Mouse (Mus musculus): ENCODE results near the gene Ptges3l. TPM values are rescaled to one million over a fixed set of nuclear protein-coding genes. Genes with fewer than 3 reads are reported as not detected.
"Not testable (repeated sequence)": the region's sequence is repeated elsewhere in the genome, so short reads cannot be mapped to it uniquely, and the experiment has no call there.

Ptges3l gene
- polyA plus RNA-seq, 1 experiment from 2014 or later, result 0.65 TPM

DNA sequence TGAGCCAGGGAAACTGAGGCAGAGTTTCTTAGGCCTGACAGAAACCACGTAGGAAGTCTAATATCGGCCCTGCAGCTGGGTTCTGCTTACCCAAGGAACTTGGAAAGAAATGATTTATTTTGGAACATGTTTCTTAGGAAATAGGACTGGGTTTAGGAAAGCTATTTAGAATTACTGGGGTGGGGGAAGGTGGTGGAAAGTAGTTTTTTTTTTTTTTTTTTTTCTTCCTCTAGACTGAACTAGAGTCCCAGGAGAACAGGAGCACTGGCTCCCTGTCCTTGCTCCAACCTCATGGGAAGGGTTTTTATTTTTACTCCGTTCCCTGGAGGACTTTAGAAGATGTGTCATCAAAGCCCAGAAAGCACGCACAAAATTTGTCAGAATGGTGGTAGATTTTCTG lies 44.0 kb upstream of the Ptges3l start:
- H3K27me3 ChIP-seq (ENCODE audit: insufficient read depth, low read length), result peaks cover 13% of the 10 kb centered on the region; the same call in 1 of the 2 replicates
- peaks cover 21% of the 10 kb centered on the region for H3K4me1 ChIP-seq (ENCODE audit: insufficient read depth)
- H3K4me2 ChIP-seq (ENCODE audit: low read depth, low read length), result peak overlapping the region; percentile 94; the same call in 1 of the 2 replicates
- no peaks in the 10 kb centered on the region for H3K36me3 ChIP-seq (replicated peaks; ENCODE audit: insufficient read depth, low read length)
- ATAC-seq, result no peak
- no peak for DNase-seq
- H3K9me3 ChIP-seq (ENCODE audit: low read length), result no peaks in the 10 kb centered on the region
- H3K27ac ChIP-seq (ENCODE audit: low read depth), result no peak overlapping the region
- no peak overlapping the region for H3K9ac ChIP-seq (replicated peaks)
- no peak overlapping the region for H3K4me3 ChIP-seq (ENCODE audit: low read depth, low read length)
- no peak for TF ChIP-seq CTCF (IDR thresholded peaks at IDR 0.05; ENCODE audit: low read depth)
- no peak for TF ChIP-seq EP300 (IDR thresholded peaks at IDR 0.05; ENCODE audit: low read depth)
- 66% methylated on average over 4 of the region's 4 CpGs for WGBS (ENCODE audit: insufficient replicate concordance)

- DNase-seq, result no peak
- H3K4me3 ChIP-seq (ENCODE audit: low read depth, low read length), result peak overlapping the region; percentile 64
- H3K9ac ChIP-seq (replicated peaks), result peak overlapping the region; percentile 64
- peak overlapping the region; percentile 94 for H3K4me2 ChIP-seq (ENCODE audit: low read depth, low read length)
- H3K27me3 ChIP-seq (ENCODE audit: insufficient read depth, low read length), result peaks cover 13% of the 10 kb centered on the region; the same call in 1 of the 2 replicates
- ATAC-seq, result no peak
- peaks cover 21% of the 10 kb centered on the region for H3K4me1 ChIP-seq (ENCODE audit: insufficient read depth)
- H3K9me3 ChIP-seq (ENCODE audit: low read length), result no peaks in the 10 kb centered on the region
- TF ChIP-seq CTCF (IDR thresholded peaks at IDR 0.05; ENCODE audit: low read depth), result no peak
- TF ChIP-seq EP300 (IDR thresholded peaks at IDR 0.05; ENCODE audit: low read depth), result no peak
- no peak overlapping the region for H3K27ac ChIP-seq (ENCODE audit: low read depth)
- 11% methylated on average over 13 of the region's 13 CpGs for WGBS (ENCODE audit: insufficient replicate concordance)
- no peaks in the 10 kb centered on the region for H3K36me3 ChIP-seq (replicated peaks; ENCODE audit: insufficient read depth, low read length)
Observed at GRCm38 (mm10) chr11:101468731-101469130, 43.6 kb upstream of the Ptges3l start.

DNA sequence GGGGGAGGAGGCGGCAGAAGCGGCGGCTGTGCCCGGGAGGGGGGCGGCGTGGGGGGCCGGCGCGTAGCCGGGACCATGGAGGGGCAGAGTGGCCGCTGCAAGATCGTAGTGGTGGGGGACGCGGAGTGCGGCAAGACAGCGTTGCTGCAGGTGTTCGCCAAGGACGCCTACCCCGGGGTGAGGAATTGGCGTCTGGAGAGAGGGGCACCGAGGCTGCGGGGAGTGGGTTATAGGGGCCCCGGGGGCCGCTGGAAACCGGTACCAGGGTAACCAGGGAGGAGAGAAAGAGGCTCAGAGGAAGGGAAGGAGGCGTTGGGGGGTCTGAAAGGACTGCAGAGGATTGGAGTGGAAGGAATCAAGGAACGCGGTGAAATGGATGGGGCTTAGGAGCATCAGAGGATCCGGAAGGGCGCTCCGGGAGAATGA lies 43.1 kb upstream of the Ptges3l start:
- peak overlapping the region; percentile 64 for H3K9ac ChIP-seq (replicated peaks)
- peaks cover 24% of the 10 kb centered on the region for H3K4me1 ChIP-seq (ENCODE audit: insufficient read depth)
- 1% methylated on average over 29 of the region's 31 CpGs for WGBS (ENCODE audit: insufficient replicate concordance)
- DNase-seq (no peak), ATAC-seq (no peak)
- no peaks in the 10 kb centered on the region for H3K9me3 ChIP-seq (ENCODE audit: low read length)
- no peak for TF ChIP-seq CTCF (IDR thresholded peaks at IDR 0.05; ENCODE audit: low read depth)
- no peak for TF ChIP-seq EP300 (IDR thresholded peaks at IDR 0.05; ENCODE audit: low read depth)
- H3K4me3 ChIP-seq (ENCODE audit: low read depth, low read length), result peak overlapping the region; percentile 64
- H3K27me3 ChIP-seq (ENCODE audit: insufficient read depth, low read length), result peaks cover 13% of the 10 kb centered on the region; the same call in 1 of the 2 replicates
- no peaks in the 10 kb centered on the region for H3K36me3 ChIP-seq (replicated peaks; ENCODE audit: insufficient read depth, low read length)
- peak overlapping the region; percentile 94 for H3K4me2 ChIP-seq (ENCODE audit: low read depth, low read length)
- no peak overlapping the region for H3K27ac ChIP-seq (ENCODE audit: low read depth)

- H3K36me3 ChIP-seq (replicated peaks; ENCODE audit: insufficient read depth, low read length), result no peaks in the 10 kb centered on the region
- WGBS (ENCODE audit: insufficient replicate concordance), result 2% methylated on average over 51 of the region's 54 CpGs
- H3K4me2 ChIP-seq (ENCODE audit: low read depth, low read length), result peak overlapping the region; percentile 94
- DNase-seq, result peak; percentile 78
- TF ChIP-seq EP300 (IDR thresholded peaks at IDR 0.05; ENCODE audit: low read depth), result no peak
- peak; percentile 73 for TF ChIP-seq CTCF (IDR thresholded peaks at IDR 0.05; ENCODE audit: low read depth)
- peaks cover 13% of the 10 kb centered on the region; the same call in 1 of the 2 replicates for H3K27me3 ChIP-seq (ENCODE audit: insufficient read depth, low read length)
- H3K4me3 ChIP-seq (ENCODE audit: low read depth, low read length), result peak overlapping the region; percentile 64
- H3K9me3 ChIP-seq (ENCODE audit: low read length), result no peaks in the 10 kb centered on the region
- peak overlapping the region; percentile 44; the same call in 1 of the 2 replicates for H3K27ac ChIP-seq (ENCODE audit: low read depth)
- H3K4me1 ChIP-seq (ENCODE audit: insufficient read depth), result peaks cover 29% of the 10 kb centered on the region
- peak; percentile 77 for ATAC-seq
- H3K9ac ChIP-seq (replicated peaks), result peak overlapping the region; percentile 64
Observed at GRCm38 (mm10) chr11:101467477-101468262, 42.5 kb upstream of the Ptges3l start.

- H3K9ac ChIP-seq (replicated peaks); H3K27ac ChIP-seq (ENCODE audit: low read depth); H3K36me3 ChIP-seq (replicated peaks; ENCODE audit: insufficient read depth, low read length); ATAC-seq; DNase-seq; H3K9me3 ChIP-seq (ENCODE audit: low read length): not testable (repeated sequence)
- peaks cover 13% of the 10 kb centered on the region; the same call in 1 of the 2 replicates for H3K27me3 ChIP-seq (ENCODE audit: insufficient read depth, low read length)
- WGBS (ENCODE audit: insufficient replicate concordance), result 56% methylated on average over 5 of the region's 5 CpGs
- H3K4me3 ChIP-seq (ENCODE audit: low read depth, low read length), result peak overlapping the region; percentile 74
- peak overlapping the region; percentile 92 for H3K4me2 ChIP-seq (ENCODE audit: low read depth, low read length)
- H3K4me1 ChIP-seq (ENCODE audit: insufficient read depth), result peaks cover 29% of the 10 kb centered on the region
Observed at GRCm38 (mm10) chr11:101466552-101466950, 41.4 kb upstream of the Ptges3l start.

DNA sequence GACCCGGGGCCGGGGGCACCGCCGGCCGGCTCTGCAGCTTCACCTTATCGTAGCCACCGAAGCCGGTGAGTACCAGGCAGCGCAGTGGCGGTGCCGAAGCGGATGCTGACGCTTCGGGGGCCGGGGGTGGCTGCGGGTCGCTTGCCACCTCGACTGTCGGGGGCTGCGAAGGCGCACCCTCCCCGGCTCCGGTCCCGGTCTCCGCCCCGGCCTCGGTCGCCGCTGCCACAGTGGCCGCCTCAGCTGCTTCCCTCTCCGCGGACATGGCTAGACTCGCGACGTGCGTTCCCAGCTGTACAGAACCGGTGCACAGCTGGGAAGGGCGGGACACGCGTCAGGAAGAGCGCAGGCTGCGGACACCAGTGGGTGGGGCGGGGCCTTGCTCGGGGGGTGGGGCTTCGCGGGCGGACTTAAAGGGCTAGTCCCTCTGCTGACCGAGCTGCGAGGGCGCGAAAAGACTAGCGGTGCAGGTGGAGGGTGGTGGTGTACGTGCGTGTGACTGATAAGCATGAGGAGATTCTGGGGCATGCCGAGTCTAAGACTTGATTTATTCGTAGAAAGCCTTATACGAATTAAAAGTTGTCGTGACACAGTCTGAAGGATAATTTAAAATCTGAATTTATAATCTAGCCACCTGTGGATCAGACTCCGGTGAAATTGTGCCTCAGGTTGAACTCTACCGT lies 40.9 kb upstream of the Ptges3l start, which contains the start of gene Vat1:
Gene Vat1 (minus strand): TSS at position 362 of the 683 bp plus-strand sequence.
- Histone ChIP-seq H3K4me1 (ENCODE audit: insufficient read depth) (peaks cover 29% of the 10 kb centered on the region), H3K9ac (replicated peaks) (peak within 1 kb of the TSS; percentile 70), H3K4me3 (ENCODE audit: low read depth, low read length) (peak within 1 kb of the TSS; percentile 74), H3K27ac (ENCODE audit: low read depth) (peak within 1 kb of the TSS; percentile 46), H3K27me3 (ENCODE audit: insufficient read depth, low read length) (peaks cover 13% of the 10 kb centered on the region; the same call in 1 of the 2 replicates), H3K9me3 (ENCODE audit: low read length) (no peaks in the 10 kb centered on the region), H3K36me3 (replicated peaks; ENCODE audit: insufficient read depth, low read length) (no peaks in the 10 kb centered on the region), H3K4me2 (ENCODE audit: low read depth, low read length) (peak within 1 kb of the TSS; percentile 92)
- ATAC-seq, result peak; percentile 53
- DNase-seq, result peak; percentile 88
- WGBS (ENCODE audit: insufficient replicate concordance), result 1% methylated on average over 60 of the region's 60 CpGs
- TF ChIP-seq CTCF (IDR thresholded peaks at IDR 0.05; ENCODE audit: low read depth) (no peak), EP300 (IDR thresholded peaks at IDR 0.05; ENCODE audit: low read depth) (no peak)
